Mouse (Mus musculus) brain, adult 10 weeks (tissue): ENCODE data around the gene Ap3s2. TPM values are rescaled to one million over a fixed set of nuclear protein-coding genes. Genes with fewer than 3 reads are reported as not detected.

Experiments
- polyA plus RNA-seq: library from polyadenylated mRNA; stranded (reverse); fragments of 350-450 nt; fragmentation: Illumina TruSeq; extraction: RNeasy Lipid Tissue Mini Kit (QIAGEN cat#74804); gene quantifications from one replicate; pipeline ENCODE4 v1.2.3, GENCODE M21; 2015; ENCODE audit warnings: low read depth, low replicate concordance

Gene Ap3s2
- 31.8 TPM for polyA plus RNA-seq

GRCm38 (mm10) chr7:79920344-79920983, at the start of gene Ap3s2:
TSS of gene Ap3s2 (minus strand) at chr7:79920649.

DNA sequence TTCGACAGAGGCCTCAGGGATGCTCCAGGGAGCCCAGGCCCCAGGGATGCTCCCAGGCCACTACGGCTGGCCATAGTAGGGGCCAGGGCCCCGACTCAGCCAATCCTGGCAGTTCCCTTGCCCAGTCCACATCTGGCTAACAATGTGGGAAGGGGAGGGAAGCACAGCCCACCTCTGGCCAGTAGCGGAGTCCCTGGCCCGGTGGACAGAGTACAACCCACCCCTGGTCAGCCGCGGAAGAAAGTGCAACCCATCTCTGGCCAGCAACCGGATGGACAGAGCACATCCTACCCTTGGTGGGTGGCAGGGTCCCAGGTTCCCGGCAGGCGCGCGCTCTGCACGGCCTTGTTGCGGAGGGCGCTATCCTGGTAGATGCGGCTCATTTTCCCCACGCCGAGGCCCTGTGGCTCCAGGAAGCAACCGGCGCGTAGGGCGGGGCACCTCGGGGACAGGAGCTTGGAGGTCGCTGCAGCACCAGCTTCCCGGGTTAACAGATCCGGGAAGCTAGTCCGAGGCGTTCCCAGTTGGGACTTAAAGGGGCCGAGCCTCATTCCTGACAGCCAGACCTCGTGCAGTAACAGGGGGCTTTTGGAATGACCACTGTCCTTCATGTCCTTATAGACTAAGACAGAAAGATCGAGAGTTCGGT, 14.5 kb upstream of the Ap3s2 start, which contains the start of gene Arpin:
Gene Arpin, minus strand, starts transcription at position 498 of the 649 bp plus-strand sequence.

DNA sequence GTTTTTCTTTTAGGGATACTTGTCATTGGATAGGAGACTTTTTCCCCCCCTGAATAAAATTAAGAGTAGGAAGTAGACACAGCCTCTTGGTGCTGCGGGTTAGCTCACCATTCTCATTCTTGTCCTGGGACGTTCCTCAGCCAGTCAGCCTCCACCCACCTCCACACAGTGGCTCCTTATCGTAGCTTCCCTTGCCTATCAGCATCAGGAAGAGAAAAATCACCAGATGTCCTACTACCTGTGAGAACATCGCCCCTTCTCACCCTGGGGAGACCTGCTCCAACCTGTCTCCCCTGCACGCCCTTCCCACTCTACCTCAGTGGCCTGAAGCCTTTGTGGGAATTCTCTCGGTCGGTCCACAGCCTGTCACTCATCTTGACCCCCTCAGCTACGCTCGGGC, 59.6 kb downstream of the Ap3s2 start, which contains the start of gene Anpep:
Gene Anpep, minus strand, starts transcription at position 249 of the 400 bp plus-strand sequence.

Other genes starting within 250 kb of the Ap3s2 start
- gene Kif7, start 204.9 kb downstream of the Ap3s2 start, polyA plus RNA-seq, result 0.98 TPM
- not detected for gene Plin1, start 187.7 kb downstream of the Ap3s2 start, polyA plus RNA-seq
- 16.8 TPM for gene Pex11a, start 177.5 kb downstream of the Ap3s2 start, polyA plus RNA-seq
- 0.83 TPM for gene Wdr93, start 177.5 kb downstream of the Ap3s2 start, polyA plus RNA-seq
- gene Mesp1, start 126.9 kb downstream of the Ap3s2 start, polyA plus RNA-seq, result not detected
- gene Mesp2, start 109.9 kb downstream of the Ap3s2 start, polyA plus RNA-seq, result 0.39 TPM
- gene Anpep, start 59.6 kb downstream of the Ap3s2 start, polyA plus RNA-seq, result 3.5 TPM
- 19.3 TPM for gene Arpin, start 14.7 kb upstream of the Ap3s2 start, polyA plus RNA-seq
- gene Zfp710, start 104.2 kb upstream of the Ap3s2 start, polyA plus RNA-seq, result 11.7 TPM
- gene Idh2, start 194.7 kb upstream of the Ap3s2 start, polyA plus RNA-seq, result 62.9 TPM